Mouse (Mus musculus): ENCODE results near the gene Pdxk. TPM values are rescaled to one million over a fixed set of nuclear protein-coding genes. Genes with fewer than 3 reads are reported as not detected.
A peak's percentile ranks its signal among the peaks of the same experiment; 100 is the strongest.
"Not testable (repeated sequence)": the region's sequence is repeated elsewhere in the genome, so short reads cannot be mapped to it uniquely, and the experiment has no call there.

Gene Pdxk
- polyA plus RNA-seq, 1 experiment from 2014 or later: 52.3 TPM

GRCm38 (mm10) chr10:78429180-78429579, 35.6 kb downstream of the Pdxk start:
- no peak overlapping the region for H3K9ac ChIP-seq
- H3K36me3 ChIP-seq (replicated peaks): peaks cover 14% of the 10 kb centered on the region
- no peak overlapping the region for H3K27ac ChIP-seq
- H3K4me2 ChIP-seq: no peak overlapping the region
- WGBS: 90% methylated on average over 5 of the region's 5 CpGs
- H3K9me3 ChIP-seq: no peaks in the 10 kb centered on the region
- no peaks in the 10 kb centered on the region for H3K27me3 ChIP-seq (replicated peaks)
- H3K4me3 ChIP-seq: no peak overlapping the region
- H3K4me1 ChIP-seq: peaks cover 16% of the 10 kb centered on the region
- ATAC-seq (replicated peaks): no peak

GRCm38 (mm10) chr10:78428070-78428469, 36.7 kb downstream of the Pdxk start:
- H3K9me3 ChIP-seq: no peaks in the 10 kb centered on the region
- H3K27me3 ChIP-seq (replicated peaks): no peaks in the 10 kb centered on the region
- H3K36me3 ChIP-seq (replicated peaks): peaks cover 14% of the 10 kb centered on the region
- no peak overlapping the region for H3K9ac ChIP-seq
- no peak overlapping the region for H3K4me2 ChIP-seq
- 93% methylated on average over 11 of the region's 11 CpGs for WGBS
- ATAC-seq (replicated peaks): no peak
- H3K4me1 ChIP-seq: peaks cover 16% of the 10 kb centered on the region
- no peak overlapping the region for H3K4me3 ChIP-seq
- no peak overlapping the region for H3K27ac ChIP-seq

- ATAC-seq (replicated peaks): peak; percentile 10
- 51% methylated on average over 6 of the region's 6 CpGs for WGBS
- H3K27ac ChIP-seq: peak overlapping the region; percentile 72
Observed at GRCm38 (mm10) chr10:78426117-78426735, 38.5 kb downstream of the Pdxk start.

DNA sequence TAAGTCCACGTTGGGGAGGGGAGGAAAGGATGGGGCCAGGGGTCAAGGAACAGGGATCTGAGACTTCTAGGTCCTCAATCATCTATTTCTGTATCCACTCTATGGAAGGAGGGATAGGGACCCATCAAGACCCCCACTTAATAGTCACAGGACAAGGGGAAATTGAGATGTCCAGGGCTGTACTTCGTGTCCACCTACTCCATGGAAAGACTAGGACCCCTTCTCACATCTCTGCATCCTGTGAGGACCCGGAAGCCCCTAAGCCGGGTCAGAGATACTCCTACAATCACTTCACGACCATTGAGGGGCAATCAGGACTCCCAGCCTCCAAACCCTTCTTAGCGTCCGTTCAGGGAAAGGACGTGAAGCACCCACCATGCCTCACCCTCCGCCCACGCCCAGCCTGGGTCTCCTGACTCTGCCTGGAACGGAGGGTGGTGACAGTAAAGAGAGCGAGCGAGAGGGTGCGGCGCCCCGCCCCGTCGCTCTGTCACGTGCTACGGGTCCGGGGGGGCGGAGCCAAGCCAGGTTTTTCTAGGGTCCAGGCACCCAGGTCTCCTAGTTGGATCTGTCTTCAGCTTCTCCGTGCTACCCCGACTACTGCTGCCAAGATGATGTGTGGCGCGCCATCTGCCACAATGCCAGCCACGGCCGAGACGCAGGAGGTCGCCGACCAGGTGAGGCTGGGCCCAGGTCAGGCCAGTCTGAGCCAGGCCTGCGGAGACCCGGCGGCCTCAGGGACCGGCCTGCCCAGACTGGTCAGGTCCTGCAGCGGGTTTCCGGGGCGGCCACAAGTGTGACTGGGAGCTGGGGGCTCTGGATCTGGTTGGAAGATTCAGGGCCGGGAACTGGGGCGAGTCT, 39.4 kb downstream of the Pdxk start, which contains the start of gene Cstb:
Cstb (plus strand) TSS at position 489 of the 861 bp plus-strand sequence.
- peak within 1 kb of the TSS; percentile 71 for H3K4me2 ChIP-seq
- H3K9ac ChIP-seq: peak within 1 kb of the TSS; percentile 89
- WGBS: under 1% methylated on average over 40 of the region's 40 CpGs
- no peaks in the 10 kb centered on the region for H3K27me3 ChIP-seq (replicated peaks)
- H3K9me3 ChIP-seq: no peaks in the 10 kb centered on the region
- peak within 1 kb of the TSS; percentile 75 for H3K4me3 ChIP-seq
- peaks cover 14% of the 10 kb centered on the region for H3K36me3 ChIP-seq (replicated peaks)
- H3K4me1 ChIP-seq: peaks cover 16% of the 10 kb centered on the region
- peak within 1 kb of the TSS; percentile 72 for H3K27ac ChIP-seq
- peak; percentile 96 for ATAC-seq (replicated peaks)

More at GRCm38 (mm10) chr10:78426117-78426735, 38.5 kb downstream of the Pdxk start:
- H3K9me3 ChIP-seq: no peaks in the 10 kb centered on the region
- H3K9ac ChIP-seq: peak overlapping the region; percentile 89
- H3K4me3 ChIP-seq: peak overlapping the region; percentile 75
- H3K27me3 ChIP-seq (replicated peaks): no peaks in the 10 kb centered on the region
- peaks cover 14% of the 10 kb centered on the region for H3K36me3 ChIP-seq (replicated peaks)
- peak overlapping the region; percentile 71 for H3K4me2 ChIP-seq
- H3K4me1 ChIP-seq: peaks cover 16% of the 10 kb centered on the region

DNA sequence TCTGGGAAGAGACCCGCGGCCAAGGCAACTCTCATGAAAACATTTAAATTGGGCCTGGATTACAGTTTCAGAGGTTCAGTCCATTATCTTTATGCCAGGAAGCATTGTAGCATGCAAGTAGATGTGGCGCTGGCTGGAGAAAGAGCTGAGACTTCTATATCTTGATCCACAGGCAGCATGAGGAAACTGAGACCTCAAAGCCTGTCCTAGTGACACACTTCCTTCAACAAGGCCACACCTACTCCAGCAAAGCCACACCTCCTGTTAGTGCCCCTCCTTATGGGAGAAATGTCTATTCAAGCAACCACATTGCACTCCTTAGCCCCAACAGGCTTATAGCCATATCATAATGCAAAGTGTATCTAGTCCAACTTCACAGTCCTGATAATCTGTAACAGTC, 42.2 kb downstream of the Pdxk start:
- H3K36me3 ChIP-seq (replicated peaks): peaks cover 3% of the 10 kb centered on the region; the same call in 1 of the 2 replicates
- WGBS: 90% methylated on average over 3 of the region's 3 CpGs
- no peak for ATAC-seq (replicated peaks)
- H3K4me1 ChIP-seq: peaks cover 16% of the 10 kb centered on the region
- H3K4me2 ChIP-seq: no peak overlapping the region
- no peak overlapping the region for H3K27ac ChIP-seq
- no peak overlapping the region for H3K9ac ChIP-seq
- no peaks in the 10 kb centered on the region for H3K27me3 ChIP-seq (replicated peaks)
- no peak overlapping the region for H3K4me3 ChIP-seq
- H3K9me3 ChIP-seq: no peaks in the 10 kb centered on the region

DNA sequence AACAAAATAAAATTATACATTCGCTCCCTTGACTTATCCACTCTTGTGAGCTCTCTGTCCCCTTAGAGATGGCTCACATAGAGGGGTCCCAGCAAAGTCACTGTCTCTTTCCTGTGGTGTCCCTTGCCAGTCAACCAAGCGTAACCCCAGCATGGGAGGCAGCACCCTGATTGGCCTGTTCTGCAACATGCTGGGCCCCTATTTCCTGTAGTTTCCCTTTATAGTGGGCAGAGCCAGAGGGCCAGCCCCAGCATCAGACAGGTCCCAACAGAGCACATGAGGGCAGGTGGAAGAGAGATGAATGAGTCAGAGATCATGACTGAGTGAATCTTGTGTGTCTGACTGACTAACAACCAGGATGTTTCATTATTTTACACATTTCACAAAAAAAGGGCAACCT, 43.8 kb downstream of the Pdxk start:
- no peak overlapping the region for H3K4me3 ChIP-seq
- no peak overlapping the region for H3K27ac ChIP-seq
- peaks cover 6% of the 10 kb centered on the region; the same call in 1 of the 2 replicates for H3K4me1 ChIP-seq
- no peak overlapping the region for H3K4me2 ChIP-seq
- no peak for ATAC-seq (replicated peaks)
- H3K9ac ChIP-seq: no peak overlapping the region
- H3K36me3 ChIP-seq (replicated peaks): no peaks in the 10 kb centered on the region
- H3K9me3 ChIP-seq: no peaks in the 10 kb centered on the region
- 84% methylated on average over 2 of the region's 2 CpGs for WGBS
- H3K27me3 ChIP-seq (replicated peaks): no peaks in the 10 kb centered on the region

DNA sequence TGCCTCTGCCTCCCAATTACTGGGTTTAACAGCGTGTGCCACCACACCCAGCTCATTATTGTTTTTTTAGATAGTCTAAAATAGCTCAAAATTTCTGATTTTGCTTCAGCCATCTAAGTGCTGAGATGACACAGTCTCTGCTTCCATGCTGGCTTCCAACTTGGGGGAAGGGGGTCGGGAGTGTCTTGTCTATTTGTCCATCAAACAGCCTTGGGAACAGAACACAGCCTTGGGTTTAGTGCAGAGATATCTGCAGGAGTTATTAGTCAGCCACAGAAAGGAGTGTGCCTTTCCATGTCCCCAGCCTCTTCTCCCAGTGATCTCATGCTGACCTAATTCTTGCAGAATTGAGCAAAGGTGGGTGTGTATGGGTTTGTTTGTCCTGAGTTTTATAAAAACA, 46.0 kb downstream of the Pdxk start:
- H3K9ac ChIP-seq: no peak overlapping the region
- H3K36me3 ChIP-seq (replicated peaks): no peaks in the 10 kb centered on the region
- no peak for ATAC-seq (replicated peaks)
- no peaks in the 10 kb centered on the region for H3K9me3 ChIP-seq
- H3K4me2 ChIP-seq: no peak overlapping the region
- H3K27me3 ChIP-seq (replicated peaks): no peaks in the 10 kb centered on the region
- H3K4me3 ChIP-seq: no peak overlapping the region
- no peaks in the 10 kb centered on the region for H3K4me1 ChIP-seq
- no peak overlapping the region for H3K27ac ChIP-seq
- 81% methylated on average over 2 of the region's 2 CpGs for WGBS

- Histone ChIP-seq H3K9ac (no peak overlapping the region), H3K36me3 (replicated peaks) (no peaks in the 10 kb centered on the region), H3K4me1 (no peaks in the 10 kb centered on the region; the same call in 1 of the 2 replicates), H3K27me3 (replicated peaks) (no peaks in the 10 kb centered on the region), H3K4me2 (no peak overlapping the region), H3K9me3 (no peaks in the 10 kb centered on the region), H3K27ac (no peak overlapping the region), H3K4me3 (no peak overlapping the region)
- WGBS: 62% methylated on average over 5 of the region's 5 CpGs
- ATAC-seq (replicated peaks): no peak
Observed at GRCm38 (mm10) chr10:78417888-78418287, 46.9 kb downstream of the Pdxk start.

DNA sequence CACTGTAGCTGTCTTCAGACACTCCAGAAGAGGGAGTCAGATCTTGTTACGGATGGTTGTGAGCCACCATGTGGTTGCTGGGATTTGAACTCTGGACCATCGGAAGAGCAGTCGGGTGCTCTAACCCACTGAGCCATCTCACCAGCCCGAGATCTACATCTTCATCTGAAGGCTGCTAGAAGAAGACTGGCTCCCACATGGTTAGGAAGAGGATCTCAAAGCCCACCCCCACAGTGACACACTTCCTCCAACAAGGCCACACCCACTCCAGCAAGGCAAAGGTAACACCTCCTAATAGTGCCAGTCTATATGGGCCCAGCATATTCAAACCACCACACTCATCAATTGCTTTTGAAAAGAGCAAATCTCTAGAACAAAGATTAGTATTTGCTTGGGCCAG, 49.8 kb downstream of the Pdxk start:
- not testable (repeated sequence) for H3K4me3 ChIP-seq; H3K27me3 ChIP-seq (replicated peaks)

GRCm38 (mm10) chr10:78413152-78413520, 51.6 kb downstream of the Pdxk start:
- H3K4me3 ChIP-seq: peak overlapping the region; percentile 76
- peak overlapping the region; percentile 88 for H3K27ac ChIP-seq
- peak; percentile 74 for ATAC-seq (replicated peaks)
- no peaks in the 10 kb centered on the region for H3K27me3 ChIP-seq (replicated peaks)
- peak overlapping the region; percentile 85 for H3K4me2 ChIP-seq
- H3K9me3 ChIP-seq: no peaks in the 10 kb centered on the region
- peak overlapping the region; percentile 66 for H3K9ac ChIP-seq
- H3K36me3 ChIP-seq (replicated peaks): peaks cover 13% of the 10 kb centered on the region
- whole genome bisulfite sequencing: 49% methylated on average over 7 of the region's 7 CpGs
- peaks cover 16% of the 10 kb centered on the region for H3K4me1 ChIP-seq

More for the DNA sequence above, 49.8 kb downstream of the Pdxk start:
- not testable (repeated sequence) for H3K4me2 ChIP-seq; H3K9me3 ChIP-seq; H3K9ac ChIP-seq; H3K27ac ChIP-seq; ATAC-seq (replicated peaks); H3K36me3 ChIP-seq (replicated peaks)
- 88% methylated on average over 4 of the region's 4 CpGs for WGBS
- H3K4me1 ChIP-seq: peaks cover 16% of the 10 kb centered on the region

GRCm38 (mm10) chr10:78412319-78413151, 52.2 kb downstream of the Pdxk start, which contains the start of gene Rrp1:
TSS of gene Rrp1 (minus strand) at chr10:78413043.
- Histone ChIP-seq H3K9me3 (no peaks in the 10 kb centered on the region), H3K4me1 (peaks cover 16% of the 10 kb centered on the region), H3K4me2 (peak within 1 kb of the TSS; percentile 85), H3K36me3 (replicated peaks) (peaks cover 18% of the 10 kb centered on the region), H3K4me3 (peak within 1 kb of the TSS; percentile 76), H3K27me3 (replicated peaks) (no peaks in the 10 kb centered on the region), H3K9ac (peak within 1 kb of the TSS; percentile 66), H3K27ac (peak within 1 kb of the TSS; percentile 88)
- under 1% methylated on average over 70 of the region's 70 CpGs for WGBS
- ATAC-seq (replicated peaks): peak; percentile 97

- peak; percentile 18 for ATAC-seq (replicated peaks)
Observed at GRCm38 (mm10) chr10:78411851-78412250, 52.9 kb downstream of the Pdxk start.

More at GRCm38 (mm10) chr10:78411851-78412250, 52.9 kb downstream of the Pdxk start:
- H3K36me3 ChIP-seq (replicated peaks): peaks cover 25% of the 10 kb centered on the region
- no peaks in the 10 kb centered on the region for H3K27me3 ChIP-seq (replicated peaks)
- peak overlapping the region; percentile 76 for H3K4me3 ChIP-seq
- peak overlapping the region; percentile 88 for H3K27ac ChIP-seq
- 14% methylated on average over 8 of the region's 8 CpGs for WGBS
- peaks cover 16% of the 10 kb centered on the region for H3K4me1 ChIP-seq
- H3K9me3 ChIP-seq: no peaks in the 10 kb centered on the region
- peak overlapping the region; percentile 85 for H3K4me2 ChIP-seq
- H3K9ac ChIP-seq: peak overlapping the region; percentile 66

Measured in midbrain, embryonic 15.5 days (tissue).